Mouse (Mus musculus): ENCODE data around the gene Pam.

GRCm38 (mm10) chr1:97983189-97983588 lies 112.3 kb downstream of the Pam start:
- no peak for TF ChIP-seq CTCF (IDR thresholded peaks at IDR 0.05; ENCODE audit: low read depth)
- TF ChIP-seq EP300 (optimal IDR thresholded peaks at IDR 0.05), result no peak

Data from stomach, postnatal 0 days (tissue).